Mouse (Mus musculus) MEL (cell line): ENCODE measurements at regions not wholly inside any gene's neighbourhood (a gene's known extent, or its start where the extent isn't known, plus 50 kb on each side); places are given as distances from the start of the nearest gene placed in this dataset.

Experiments
- DNase-seq: peaks from one replicate; pipeline ENCODE4 v3.0.0; 2011; ENCODE audit warnings: low read depth, low spot score
- H3K27ac ChIP-seq: 2 replicates; pipeline ENCODE4 v1.5.1; 2012; ENCODE audit warnings: low read depth, mild to moderate bottlenecking, control low read depth, low read length, moderate library complexity; ENCODE audit not compliant: control insufficient read depth
- H3K27me3 ChIP-seq, 2 experiments: fragments of 150-350 bp in 1 of 2; sonication (generic) in 1 of 2; 2 replicates each; pipeline ENCODE4 v1.6.1; 2012; ENCODE audit warnings: low read length in 2 of 2, mild to moderate bottlenecking in 2 of 2, improper control_type of control experiment in 1 of 2, moderate library complexity in 1 of 2; ENCODE audit not compliant: insufficient read depth in 2 of 2, control insufficient read depth in 1 of 2
- H3K36me3 ChIP-seq, 2 experiments: 2 replicates each; pipeline ENCODE4 v1.6.1; 2012 to 2014; ENCODE audit warnings: low read length in 2 of 2, improper control_type of control experiment in 1 of 2, inconsistent platforms in 1 of 2, mild to moderate bottlenecking in 1 of 2; ENCODE audit not compliant: insufficient read depth in 2 of 2, control insufficient read depth in 1 of 2
- H3K4me1 ChIP-seq, 2 experiments: fragments of 150-350 bp in 1 of 2; sonication (generic) in 1 of 2; 2 replicates each; pipeline ENCODE4 v1.6.1; 2012; ENCODE audit warnings: low read length in 2 of 2, improper control_type of control experiment in 1 of 2, mild to moderate bottlenecking in 1 of 2; ENCODE audit not compliant: insufficient read depth in 2 of 2, control insufficient read depth in 1 of 2
- H3K4me3 ChIP-seq, 2 experiments: fragments of 150-350 bp in 1 of 2; sonication (generic) in 1 of 2; 2 replicates each; pipeline ENCODE4 v1.5.1; 2012; ENCODE audit warnings: low read depth in 2 of 2, low read length in 2 of 2, mild to moderate bottlenecking in 2 of 2, moderate library complexity in 2 of 2, control low read depth in 1 of 2, improper control_type of control experiment in 1 of 2; ENCODE audit not compliant: control insufficient read depth in 1 of 2, insufficient read depth in 1 of 2
- H3K79me2 ChIP-seq: 2 replicates; pipeline ENCODE4 v1.6.1; 2012; ENCODE audit warnings: mild to moderate bottlenecking, low read length, moderate library complexity; ENCODE audit not compliant: control insufficient read depth, poor library complexity, insufficient read depth
- H3K9ac ChIP-seq: 2 replicates; pipeline ENCODE4 v1.6.1; 2012; ENCODE audit warnings: low read depth, mild to moderate bottlenecking, control low read depth, low read length, moderate library complexity; ENCODE audit not compliant: control insufficient read depth, poor library complexity, severe bottlenecking
- H3K9me3 ChIP-seq: fragments of 150-350 bp; sonication (generic); replicated peaks from 2 replicates; pipeline ENCODE4 v1.6.1; 2012; ENCODE audit warnings: mild to moderate bottlenecking, low read length, improper control_type of control experiment, moderate library complexity; ENCODE audit not compliant: insufficient read depth
- CHD1 ChIP-seq: IDR thresholded peaks from 2 replicates; pipeline ENCODE4 v1.6.1; 2012; ENCODE audit warnings: low read depth, mild to moderate bottlenecking, inconsistent platforms, low read length, improper control_type of control experiment
- CTCF ChIP-seq, 3 experiments: IDR thresholded peaks in 2 of 3; conservative IDR thresholded peaks in 1 of 3; 2 replicates each; pipeline ENCODE4 v1.5.1; 2011 to 2012; ENCODE audit warnings: low read length in 3 of 3, low read depth in 2 of 3, mild to moderate bottlenecking in 2 of 3, improper control_type of control experiment in 1 of 3, inconsistent platforms in 1 of 3, mixed read lengths in 1 of 3, moderate library complexity in 1 of 3; ENCODE audit not compliant: control insufficient read depth in 1 of 3, insufficient read depth in 1 of 3, poor library complexity in 1 of 3, severe bottlenecking in 1 of 3
- E2F4 ChIP-seq: IDR thresholded peaks from 2 replicates; pipeline ENCODE4 v1.6.1; 2011; ENCODE audit warnings: low read depth, low read length, improper control_type of control experiment, borderline replicate concordance
- ELF1 ChIP-seq: IDR thresholded peaks from 2 replicates; pipeline ENCODE4 v1.6.1; 2014; ENCODE audit warnings: low read depth, mild to moderate bottlenecking, inconsistent platforms, low read length, improper control_type of control experiment, moderate library complexity
- EP300 ChIP-seq, 2 experiments: IDR thresholded peaks; 2 replicates each; pipeline ENCODE4 v1.6.1; 2011; ENCODE audit warnings: improper control_type of control experiment in 2 of 2, low read length in 2 of 2, low read depth in 1 of 2, mild to moderate bottlenecking in 1 of 2
- GATA1 ChIP-seq: IDR thresholded peaks from 2 replicates; pipeline ENCODE4 v1.6.1; 2011; ENCODE audit warnings: low read depth, low read length, improper control_type of control experiment
- HCFC1 ChIP-seq: IDR thresholded peaks from 2 replicates; pipeline ENCODE4 v1.6.1; 2012; ENCODE audit warnings: low read depth, mild to moderate bottlenecking, inconsistent platforms, low read length, improper control_type of control experiment, moderate library complexity
- JUND ChIP-seq: IDR thresholded peaks from 2 replicates; pipeline ENCODE4 v1.6.1; 2011; ENCODE audit warnings: low read depth, mild to moderate bottlenecking, improper control_type of control experiment, low read length
- MEF2A ChIP-seq: IDR thresholded peaks from 2 replicates; pipeline ENCODE4 v1.6.1; 2014; ENCODE audit warnings: low read depth, mild to moderate bottlenecking, inconsistent platforms, low read length, improper control_type of control experiment; ENCODE audit not compliant: poor library complexity, insufficient replicate concordance, severe bottlenecking; ENCODE audit errors: extremely low read depth
- MYB ChIP-seq: IDR thresholded peaks from 2 replicates; pipeline ENCODE4 v1.6.1; 2011; ENCODE audit warnings: mild to moderate bottlenecking, low read depth, low read length, improper control_type of control experiment
- NELFE ChIP-seq: IDR thresholded peaks from 2 replicates; pipeline ENCODE4 v1.6.1; 2011; ENCODE audit warnings: low read depth, low read length, improper control_type of control experiment
- POLR2A ChIP-seq, 2 experiments: IDR thresholded peaks; 2 replicates each; pipeline ENCODE4 v1.6.1; 2011 to 2012; ENCODE audit warnings: low read length in 2 of 2, mild to moderate bottlenecking in 2 of 2, control low read depth in 1 of 2, improper control_type of control experiment in 1 of 2, low read depth in 1 of 2, moderate library complexity in 1 of 2; ENCODE audit not compliant: control insufficient read depth in 1 of 2, insufficient read depth in 1 of 2, poor library complexity in 1 of 2
- POLR2AphosphoS5 ChIP-seq: IDR thresholded peaks from 2 replicates; pipeline ENCODE4 v1.6.1; 2012; ENCODE audit warnings: low read depth, borderline replicate concordance, mild to moderate bottlenecking, inconsistent platforms, low read length, moderate library complexity, mixed read lengths
- SMC3 ChIP-seq: IDR thresholded peaks from 2 replicates; pipeline ENCODE4 v1.6.1; 2011; ENCODE audit warnings: low read depth, low read length, improper control_type of control experiment
- TAL1 ChIP-seq: IDR thresholded peaks from 2 replicates; pipeline ENCODE4 v1.6.1; 2012; ENCODE audit warnings: mild to moderate bottlenecking, inconsistent platforms, low read length, moderate library complexity, mixed read lengths
- TBP ChIP-seq: IDR thresholded peaks from 2 replicates; pipeline ENCODE4 v1.8.0; 2011; ENCODE audit warnings: low read depth, low read length, improper control_type of control experiment
- TCF12 ChIP-seq: IDR thresholded peaks from 2 replicates; pipeline ENCODE4 v1.6.1; 2014; ENCODE audit warnings: low read depth, mild to moderate bottlenecking, inconsistent platforms, low read length, improper control_type of control experiment, moderate library complexity
- UBTF ChIP-seq: IDR thresholded peaks from 2 replicates; pipeline ENCODE4 v1.6.1; 2012; ENCODE audit warnings: low read depth, mild to moderate bottlenecking, inconsistent platforms, low read length, improper control_type of control experiment, moderate library complexity, borderline replicate concordance; ENCODE audit not compliant: insufficient read depth
- USF1 ChIP-seq: IDR thresholded peaks from 2 replicates; pipeline ENCODE4 v1.6.1; 2014; ENCODE audit warnings: low read depth, mild to moderate bottlenecking, inconsistent platforms, low read length, improper control_type of control experiment, moderate library complexity
- ZNF384 ChIP-seq: IDR thresholded peaks from 2 replicates; pipeline ENCODE4 v1.6.1; 2012; ENCODE audit warnings: low read depth, mild to moderate bottlenecking, inconsistent platforms, low read length, improper control_type of control experiment

GRCm38 (mm10) chr2:10826134-10826767, 345.7 kb upstream of the Prkcq start:
- TF ChIP-seq MYB = no peak
- TF ChIP-seq CHD1 = no peak
- no peak for TF ChIP-seq JUND
- no peaks in the 10 kb centered on the region for H3K36me3 ChIP-seq
- no peak overlapping the region for H3K4me3 ChIP-seq
- DNase-seq = no peak
- no peaks in the 10 kb centered on the region for H3K27me3 ChIP-seq
- no peaks in the 10 kb centered on the region for H3K4me1 ChIP-seq
- H3K9ac ChIP-seq = no peak overlapping the region
- H3K27ac ChIP-seq = no peak overlapping the region
- no peaks in the 10 kb centered on the region for H3K79me2 ChIP-seq
- no peaks in the 10 kb centered on the region for H3K9me3 ChIP-seq

GRCm38 (mm10) chr2:10839976-10840375, 331.9 kb upstream of the Prkcq start:
- DNase-seq = no peak
- no peaks in the 10 kb centered on the region for H3K27me3 ChIP-seq
- no peak overlapping the region for H3K9ac ChIP-seq
- H3K9me3 ChIP-seq = no peaks in the 10 kb centered on the region
- no peak overlapping the region for H3K27ac ChIP-seq
- H3K79me2 ChIP-seq = no peaks in the 10 kb centered on the region
- no peaks in the 10 kb centered on the region for H3K36me3 ChIP-seq
- H3K4me1 ChIP-seq = no peaks in the 10 kb centered on the region
- TF ChIP-seq ELF1 (no peak), HCFC1 (no peak), NELFE (no peak), TCF12 (no peak), TBP (no peak), SMC3 (no peak), CHD1 (no peak), POLR2AphosphoS5 (no peak), TAL1 (no peak), E2F4 (no peak), EP300 (IDR thresholded peaks at IDR 0.05; ENCODE audit: low read depth in 1 of 2, low read length in 2 of 2) (no peak), USF1 (no peak), POLR2A (IDR thresholded peaks at IDR 0.05; ENCODE audit: control insufficient read depth in 1 of 2, insufficient read depth in 1 of 2, low read depth in 1 of 2, low read length in 2 of 2, poor library complexity in 1 of 2) (no peak), CTCF (IDR thresholded peaks at IDR 0.05 in 2 of 3, conservative IDR thresholded peaks at IDR 0.05 in 1 of 3; ENCODE audit: control insufficient read depth in 1 of 3, insufficient read depth in 1 of 3, low read depth in 2 of 3, low read length in 3 of 3, poor library complexity in 1 of 3, severe bottlenecking in 1 of 3) (no peak), ZNF384 (no peak), MEF2A (no peak), UBTF (no peak), GATA1 (no peak)
- no peak overlapping the region for H3K4me3 ChIP-seq
